Mouse (Mus musculus) urinary bladder, postnatal 4 days (tissue): ENCODE data around the gene Hpse.

Source experiments
- DNase-seq, 2 experiments: peaks; one replicate each; pipeline ENCODE4 v3.0.0; 2021 to 2022; ENCODE audit warnings: low spot score in 2 of 2

Hpse gene

DNA sequence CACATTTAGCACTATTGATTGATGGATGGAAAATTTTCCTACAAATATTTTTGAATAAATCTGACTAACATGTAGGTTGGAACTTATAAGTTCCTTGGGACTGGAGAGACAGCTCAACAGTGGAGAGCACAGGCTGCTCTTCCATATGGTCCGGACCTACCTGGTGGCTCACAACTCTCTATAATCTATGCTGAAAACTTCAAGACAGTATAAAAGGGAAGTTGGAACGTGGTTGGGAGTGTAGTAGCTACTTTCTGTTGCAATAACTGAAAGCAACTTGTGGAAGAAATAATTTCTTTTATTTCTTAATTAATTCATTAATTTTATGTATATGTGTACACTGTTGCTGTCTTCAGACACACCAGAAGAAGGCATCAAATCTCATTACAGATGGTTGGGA is 22.1 kb downstream of the Hpse start:
- DNase-seq: no peak

DNA sequence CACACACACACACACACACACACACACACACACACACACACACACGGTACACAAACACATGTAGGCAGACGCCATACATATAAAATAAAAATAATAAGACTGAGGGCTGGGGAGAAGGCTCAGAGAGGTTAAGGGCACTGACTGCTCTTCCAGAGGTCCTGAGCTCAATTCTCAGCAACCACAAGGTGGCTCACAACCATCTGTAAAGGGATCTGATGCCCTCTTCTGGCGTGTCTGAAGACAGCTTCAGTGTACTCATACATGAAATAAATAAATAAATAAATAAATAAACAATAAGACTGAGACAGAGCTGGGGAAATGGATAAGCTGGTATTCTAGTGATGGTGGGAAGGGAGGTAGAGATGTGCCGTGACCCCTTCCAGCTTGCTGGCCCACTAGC is 33.9 kb downstream of the Hpse start:
- no peak for DNase-seq

DNA sequence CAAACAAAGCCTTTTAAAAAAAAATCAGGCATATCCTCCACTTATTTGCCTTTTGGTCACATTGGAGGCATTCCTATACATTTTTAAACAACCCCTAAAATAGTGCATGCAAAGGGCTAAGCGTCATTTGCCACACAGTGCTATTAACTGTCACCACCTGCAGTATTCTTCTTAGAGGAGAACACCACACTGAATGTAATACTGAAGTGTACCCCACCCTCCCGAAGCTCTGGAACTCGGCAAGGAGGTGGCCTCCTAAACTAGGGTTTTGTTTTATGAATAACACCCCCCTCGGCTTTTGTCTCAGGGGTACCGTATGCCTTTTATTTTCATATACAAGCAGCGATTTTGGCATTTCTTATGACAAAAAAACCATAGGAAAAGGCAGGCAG is 39.0 kb downstream of the Hpse start:
- no peak for DNase-seq

DNA sequence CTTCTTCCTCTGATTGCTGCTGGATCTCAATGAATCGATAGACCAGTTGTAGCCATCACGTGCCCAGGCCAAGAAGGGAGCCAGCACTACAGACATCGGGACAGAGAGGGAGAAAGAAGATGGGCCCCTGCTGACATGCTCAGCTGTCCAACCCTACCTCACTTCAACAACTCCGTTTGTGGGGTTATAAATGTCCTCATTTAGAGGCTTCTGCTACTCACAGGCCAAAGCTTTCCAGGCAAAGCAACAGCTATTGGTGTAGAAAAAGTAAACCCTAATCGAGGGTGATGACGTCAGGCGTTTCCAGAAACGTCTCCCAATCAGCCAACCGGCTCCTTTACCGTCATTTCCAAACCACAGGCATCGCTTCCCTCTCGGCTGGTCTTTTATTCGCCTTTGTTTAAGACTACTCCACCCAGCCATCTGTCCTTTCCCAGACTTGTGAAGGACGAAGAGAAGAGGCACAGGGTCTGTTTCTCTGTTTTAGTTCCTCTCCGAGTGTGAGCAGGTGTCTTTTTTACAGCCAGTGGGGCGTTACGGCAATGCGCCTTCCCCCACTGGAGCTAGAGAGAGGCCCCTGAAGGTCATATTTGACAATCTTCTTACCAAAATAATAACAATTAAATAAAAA is 39.5 kb downstream of the Hpse start:
- DNase-seq: no peak

DNA sequence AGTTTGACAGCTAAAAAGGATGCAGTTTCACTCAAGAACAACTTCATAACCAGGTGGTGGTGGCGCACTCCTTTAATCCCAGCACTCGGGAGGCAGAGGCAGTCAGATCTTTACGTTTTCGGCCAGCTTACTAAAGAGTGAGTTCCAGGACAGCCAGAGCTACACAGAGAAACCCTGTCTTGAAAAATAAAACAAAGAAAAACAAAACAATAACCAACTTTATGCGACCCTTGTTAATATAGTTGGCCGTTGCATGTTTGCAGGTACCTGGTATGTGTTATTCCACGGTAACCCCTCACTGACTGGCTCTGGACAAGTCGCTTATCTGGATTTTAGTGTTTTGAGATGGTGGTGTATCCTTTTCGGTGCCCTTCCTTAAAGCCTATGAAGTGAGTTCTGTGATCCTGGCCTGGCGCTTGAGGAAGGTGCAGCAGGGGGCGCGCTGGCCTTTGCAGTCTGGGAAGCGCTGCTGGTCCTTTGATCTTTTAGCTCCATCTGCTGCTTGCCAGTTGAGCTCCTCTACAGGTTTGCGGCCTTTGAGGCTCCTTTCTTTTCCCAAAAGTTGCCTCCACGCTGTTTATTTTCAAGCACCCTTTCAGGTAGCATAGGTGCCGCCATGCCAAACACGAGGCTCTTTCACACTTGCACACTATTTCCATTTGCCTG is 44.7 kb downstream of the Hpse start, which contains the start of gene Coq2:
Gene Coq2 (minus strand): TSS at position 430 of the 666 bp plus-strand sequence.
- DNase-seq: peak; percentile 64 to 79

DNA sequence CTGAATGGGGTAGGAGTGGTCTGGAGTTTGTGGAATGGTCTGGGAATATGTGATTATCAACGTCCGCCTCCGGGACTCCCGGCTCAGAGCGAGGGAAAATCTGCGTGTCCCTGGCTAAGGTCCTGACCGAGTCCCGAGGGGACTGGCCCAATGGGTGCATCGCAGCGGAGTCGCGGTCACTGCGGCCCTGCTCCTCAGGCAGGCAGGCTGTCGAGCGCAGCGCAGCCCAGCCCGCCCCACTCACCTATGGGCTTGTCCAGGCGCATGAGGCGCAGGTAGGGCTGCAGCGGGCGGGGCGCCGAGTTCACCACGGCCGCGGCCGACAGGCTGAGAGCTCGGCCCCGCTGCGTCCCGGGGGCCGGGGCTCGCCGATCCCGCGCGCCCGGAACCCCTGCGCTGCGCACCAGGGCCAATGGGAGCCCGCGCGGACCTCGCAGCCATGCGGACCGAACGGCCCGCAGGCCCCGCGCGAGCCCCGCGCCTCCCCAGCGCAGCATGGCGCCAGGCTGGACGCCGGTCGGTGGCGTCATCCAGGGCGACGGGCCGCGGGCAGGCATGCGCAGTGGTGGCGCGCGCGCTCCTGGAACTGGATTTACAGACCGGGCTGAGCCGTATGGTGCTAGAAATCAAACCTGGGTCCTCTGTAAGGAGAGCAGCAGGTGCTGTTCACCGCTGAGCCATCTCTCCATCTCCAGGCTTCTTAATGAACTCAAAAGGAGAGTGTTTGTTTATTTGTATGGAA is 45.6 kb downstream of the Hpse start:
- peak; percentile 85 to 88 for DNase-seq

DNA sequence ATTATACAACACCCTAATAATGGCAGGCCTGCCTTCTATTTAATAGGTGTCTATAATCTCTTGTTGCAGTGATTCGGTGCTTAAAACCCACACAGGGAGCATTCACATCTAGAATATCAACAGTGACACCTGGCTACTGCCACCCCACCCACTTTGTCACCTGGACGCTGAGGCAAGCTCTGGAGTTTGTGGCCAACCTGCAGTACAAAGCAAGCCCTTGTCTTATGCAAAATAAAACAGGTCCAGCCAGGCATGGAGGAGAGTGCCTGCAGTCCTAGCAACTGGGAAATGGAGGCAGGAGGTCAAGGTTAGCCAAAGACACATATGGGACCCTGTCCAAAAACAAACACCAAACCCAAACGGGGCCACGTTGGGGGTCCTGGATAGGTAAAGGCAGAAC is 47.1 kb downstream of the Hpse start:
- DNase-seq: no peak

DNA sequence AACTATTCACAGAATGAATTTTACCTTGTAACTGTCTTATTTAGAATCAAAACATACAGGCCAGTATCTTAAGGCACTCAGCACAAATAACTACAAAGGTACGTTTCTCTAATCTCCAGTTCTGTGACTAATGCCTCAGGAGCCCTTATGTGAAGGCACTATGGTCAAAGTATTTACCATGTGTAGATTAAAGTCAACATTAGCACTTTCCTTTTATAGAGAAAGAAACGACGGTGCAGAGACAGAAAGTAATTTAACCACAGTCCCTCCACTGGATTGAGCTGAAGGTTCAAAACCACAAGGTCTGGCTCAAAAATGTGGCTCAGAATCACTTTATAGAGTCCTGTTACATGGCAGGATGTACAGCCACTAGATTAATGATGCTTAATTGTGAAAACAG is 47.6 kb downstream of the Hpse start:
- DNase-seq: no peak

DNA sequence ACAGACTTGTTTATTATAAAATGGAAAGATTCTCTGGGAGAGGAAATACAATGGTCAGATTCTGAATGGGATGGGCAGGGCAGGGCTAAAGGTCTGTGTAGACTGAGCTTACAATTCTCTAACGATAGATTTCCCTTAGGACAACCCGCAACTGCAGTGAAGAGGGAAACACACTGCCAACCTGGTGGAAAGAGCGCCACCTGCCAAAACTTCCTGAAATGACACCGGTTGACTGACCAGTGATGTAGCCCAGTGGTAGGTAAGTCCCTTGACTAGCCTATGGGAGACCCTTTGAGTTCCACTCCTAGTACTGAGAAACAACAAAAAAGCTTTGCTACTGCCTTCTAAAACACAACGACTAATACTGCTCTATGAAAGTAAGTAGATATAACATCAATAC is 48.1 kb downstream of the Hpse start:
- no peak for DNase-seq

DNA sequence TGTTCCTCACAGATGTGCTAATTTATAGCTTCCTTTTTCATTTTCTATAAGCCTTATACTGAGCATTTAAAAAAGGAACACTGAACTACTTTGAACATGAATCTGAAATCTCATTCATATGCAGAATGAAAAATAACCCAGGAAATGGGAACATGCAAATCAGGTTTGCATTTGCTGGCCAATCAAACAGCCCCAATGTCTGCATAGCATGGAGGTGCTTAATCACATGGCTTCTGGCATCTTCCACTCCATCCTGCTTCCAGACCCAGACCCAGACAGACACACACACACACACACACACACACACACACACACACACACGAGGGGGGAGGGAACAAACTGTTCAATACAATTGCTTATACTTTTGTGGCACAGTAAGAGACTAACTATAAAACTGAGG is 52.6 kb downstream of the Hpse start:
- no peak for DNase-seq

DNA sequence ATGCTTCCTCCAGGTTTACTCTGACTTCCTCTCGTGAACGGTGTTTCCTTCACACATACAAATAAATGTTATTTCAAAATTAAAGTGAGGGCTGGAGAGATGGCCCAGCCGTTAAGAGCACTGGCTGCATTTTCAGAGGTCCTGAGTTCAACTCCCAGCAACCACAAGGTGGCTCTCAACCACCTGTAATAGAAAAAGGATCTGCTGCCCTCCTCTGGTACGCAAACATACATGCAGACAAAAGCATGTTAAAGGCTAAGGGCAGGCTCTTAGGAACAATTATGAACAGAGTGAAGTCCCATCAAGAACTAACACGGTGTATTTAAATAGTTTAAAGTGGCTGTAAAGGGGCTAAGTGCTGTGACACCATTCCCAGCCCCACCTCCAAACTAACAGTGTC is 55.7 kb downstream of the Hpse start:
- no peak for DNase-seq

DNA sequence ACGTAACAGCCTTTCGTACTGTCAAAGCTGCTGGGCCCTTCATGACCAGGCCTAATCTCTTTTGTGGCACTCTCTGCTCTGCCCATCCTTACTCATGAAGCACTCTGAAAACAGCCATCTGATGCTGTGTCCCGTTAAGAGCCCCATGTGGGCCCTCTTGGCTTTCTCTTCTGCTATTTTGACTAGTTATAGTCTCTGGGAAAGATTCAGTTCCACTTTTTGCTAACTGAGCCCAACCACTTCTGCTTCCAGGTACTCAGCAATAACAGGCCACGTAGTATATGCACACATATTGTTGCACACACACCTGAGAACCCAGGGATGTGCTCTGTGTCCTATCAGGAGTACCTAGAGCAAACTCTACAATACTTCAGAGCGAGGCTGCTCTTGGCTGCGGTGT is 56.5 kb downstream of the Hpse start:
- no peak for DNase-seq

DNA sequence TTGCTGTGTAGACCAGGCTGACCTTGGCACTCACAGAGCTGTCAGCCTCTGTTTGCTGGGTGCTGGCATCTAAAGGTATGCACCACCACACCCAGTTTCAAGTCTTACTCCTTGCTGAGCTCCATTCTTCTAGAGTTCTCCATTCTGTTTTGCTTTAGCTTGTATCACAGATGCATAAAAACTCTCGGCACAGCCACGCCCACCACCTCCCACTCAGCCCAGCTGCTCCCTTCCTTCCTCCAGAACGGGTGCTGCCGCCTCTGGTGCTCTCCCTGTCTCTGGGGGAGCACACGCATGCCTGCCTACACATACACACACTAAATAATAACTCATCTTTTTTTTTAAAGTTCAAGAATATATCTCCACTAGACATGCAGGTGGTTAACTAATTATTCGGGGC is 61.1 kb downstream of the Hpse start:
- DNase-seq: no peak

DNA sequence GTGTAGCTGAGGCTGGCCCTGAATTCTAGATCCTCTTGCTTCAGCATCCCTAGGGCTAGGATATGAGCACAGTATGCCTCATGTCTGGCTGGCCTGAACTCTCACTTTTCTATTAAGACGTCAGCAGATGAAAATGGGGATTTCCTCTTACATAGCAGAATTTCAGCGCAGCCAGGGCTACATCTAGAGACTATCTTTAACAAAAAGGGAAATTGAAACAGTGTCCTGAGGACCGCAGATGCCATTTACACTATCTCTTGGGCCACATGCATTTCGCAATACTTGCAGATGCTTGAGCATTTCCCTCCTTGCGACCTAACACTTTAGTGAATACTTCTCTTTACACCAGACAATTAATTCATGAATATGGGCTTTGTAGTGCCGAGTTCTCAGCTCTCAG is 63.2 kb downstream of the Hpse start:
- DNase-seq: no peak

DNA sequence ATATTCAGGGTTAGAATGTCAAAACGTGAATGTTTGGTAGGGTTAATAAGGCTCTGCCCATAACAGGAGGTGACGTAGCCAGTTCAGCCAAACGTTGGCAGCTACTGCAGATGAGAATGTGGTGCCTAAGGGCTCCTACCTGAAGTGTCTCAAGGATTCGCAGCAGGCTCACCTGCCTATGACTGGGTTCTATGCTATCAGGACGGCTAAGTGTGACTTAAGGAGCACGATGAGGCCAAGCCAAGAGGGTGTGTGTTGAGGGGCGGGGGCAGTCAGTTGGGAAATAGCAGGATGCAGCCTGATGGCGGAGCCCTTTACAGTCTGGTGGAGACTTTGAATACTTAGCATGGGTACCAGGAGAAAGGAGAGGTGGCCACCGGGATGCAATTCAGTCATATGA is 67.2 kb downstream of the Hpse start:
- DNase-seq: no peak

DNA sequence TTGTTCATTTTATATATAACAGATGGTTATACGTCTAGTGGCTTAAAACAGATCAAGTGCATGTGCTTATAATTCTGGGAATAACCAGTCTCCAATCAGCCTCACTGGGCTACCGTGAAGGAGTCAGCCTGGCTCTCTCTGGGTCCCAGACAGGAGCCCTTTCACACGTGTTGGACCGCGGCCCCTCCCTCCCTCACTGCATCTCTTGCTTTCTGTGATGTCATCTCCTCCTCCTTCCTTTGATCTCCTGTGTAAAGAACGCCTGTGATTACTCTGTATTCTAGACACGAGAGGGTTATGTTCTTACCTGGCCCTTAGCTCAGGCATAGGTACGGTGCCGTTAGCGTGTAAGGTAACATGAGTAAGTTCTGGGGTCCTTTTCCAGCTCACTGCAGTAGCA is 68.0 kb downstream of the Hpse start:
- DNase-seq: no peak

DNA sequence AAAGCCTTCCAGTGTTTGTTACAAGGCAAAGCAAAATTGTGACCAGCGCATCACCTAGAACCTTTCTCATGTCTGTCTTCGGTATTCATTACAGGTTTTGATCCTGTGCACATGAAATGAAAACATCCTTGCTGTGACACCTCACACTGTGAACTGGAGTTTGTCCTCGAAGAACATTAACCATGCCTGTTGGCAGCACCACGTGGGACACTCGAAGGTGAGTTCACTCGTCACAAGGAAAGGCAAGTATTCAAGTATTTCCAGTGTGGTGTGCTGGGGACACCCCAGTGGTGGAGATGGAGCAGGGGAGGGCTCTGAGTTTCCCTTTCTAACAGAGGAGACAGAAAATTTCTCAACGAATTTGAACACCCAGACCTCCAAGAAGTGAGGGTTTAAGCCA is 68.5 kb downstream of the Hpse start:
- no peak for DNase-seq

DNA sequence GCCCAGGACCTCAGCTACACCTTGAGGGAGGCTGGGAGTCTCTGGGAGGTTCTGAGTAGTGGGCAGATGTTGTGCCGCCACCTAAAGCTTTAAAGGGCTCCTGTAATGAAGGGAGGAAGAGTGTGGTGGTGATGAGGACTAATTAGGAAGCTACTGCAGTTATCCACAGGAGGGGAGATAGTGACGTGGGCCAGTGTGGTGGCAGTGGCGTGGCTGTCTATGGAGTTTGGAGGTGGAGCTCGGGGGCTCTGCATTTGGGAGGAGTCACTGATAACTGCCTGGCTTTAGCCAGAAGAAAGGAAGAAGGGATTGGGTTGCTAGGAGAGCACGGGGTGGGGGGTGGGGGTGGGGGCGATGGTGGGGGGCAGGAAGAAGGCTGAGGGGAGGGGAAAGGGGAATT is 71.0 kb downstream of the Hpse start:
- no peak for DNase-seq

DNA sequence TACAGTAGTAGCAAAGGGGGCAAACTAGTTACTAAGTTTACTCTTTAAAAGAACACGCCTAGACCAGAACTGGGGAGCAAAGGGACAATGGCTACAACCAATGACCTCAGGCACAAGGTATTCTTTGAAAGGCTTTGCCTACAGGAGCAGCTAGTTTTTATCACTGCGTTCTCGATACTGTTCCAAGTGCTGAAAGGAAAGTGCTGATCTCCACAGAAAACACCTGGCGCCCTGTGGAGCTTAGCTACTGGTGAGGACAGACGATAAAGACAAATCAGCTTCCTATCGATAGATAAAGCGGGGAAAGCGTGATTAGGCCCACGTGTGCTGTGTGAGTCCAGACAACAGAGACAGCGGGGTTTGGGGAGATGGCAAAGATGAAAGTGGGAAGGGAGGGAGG is 71.5 kb downstream of the Hpse start:
- DNase-seq: no peak

DNA sequence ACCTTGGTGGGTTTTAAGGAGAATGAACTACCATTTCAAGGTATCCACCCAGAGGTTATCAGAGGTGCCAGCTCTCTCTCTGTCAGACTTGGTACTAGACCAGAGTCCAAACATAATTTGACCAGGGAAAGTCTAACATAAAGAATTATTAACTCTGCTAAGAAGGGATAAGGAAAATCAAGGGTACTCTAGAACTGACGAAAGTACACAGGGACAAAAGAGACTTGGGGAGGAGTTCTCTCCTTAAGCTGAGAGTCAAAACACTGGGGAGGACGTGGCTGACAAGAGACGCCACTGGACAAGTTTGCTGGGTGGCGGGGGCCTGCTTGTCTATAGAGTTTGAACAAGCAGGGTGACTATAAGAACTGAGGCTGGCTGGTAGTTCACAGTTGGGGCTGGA is 73.0 kb downstream of the Hpse start:
- no peak for DNase-seq

DNA sequence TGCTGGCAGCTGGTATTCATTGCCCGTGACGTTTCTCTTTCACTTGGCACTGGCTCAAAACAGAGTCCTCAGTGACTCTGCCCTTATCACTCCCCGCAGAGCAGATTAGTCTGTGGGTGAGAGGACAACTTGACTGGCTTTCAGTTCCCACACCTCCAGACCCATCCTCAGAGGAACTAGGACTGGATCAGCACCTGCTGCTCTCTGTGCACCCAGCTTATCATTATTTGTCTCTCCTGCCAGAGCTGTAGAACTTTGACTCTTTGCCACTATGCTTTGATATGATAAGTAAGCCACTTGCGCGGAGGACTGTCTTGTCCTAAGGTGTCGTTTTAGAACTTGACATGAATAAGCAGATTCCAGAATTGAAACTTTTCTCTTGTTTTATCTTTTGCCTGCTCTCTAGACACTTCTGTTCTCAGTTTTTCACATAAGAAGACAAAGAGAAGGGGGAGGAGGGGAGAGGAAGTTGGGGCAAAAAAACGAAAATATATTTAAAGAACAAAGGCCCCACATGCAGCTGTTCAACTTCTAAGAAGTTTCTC is 75.5 kb downstream of the Hpse start:
- DNase-seq: no peak

DNA sequence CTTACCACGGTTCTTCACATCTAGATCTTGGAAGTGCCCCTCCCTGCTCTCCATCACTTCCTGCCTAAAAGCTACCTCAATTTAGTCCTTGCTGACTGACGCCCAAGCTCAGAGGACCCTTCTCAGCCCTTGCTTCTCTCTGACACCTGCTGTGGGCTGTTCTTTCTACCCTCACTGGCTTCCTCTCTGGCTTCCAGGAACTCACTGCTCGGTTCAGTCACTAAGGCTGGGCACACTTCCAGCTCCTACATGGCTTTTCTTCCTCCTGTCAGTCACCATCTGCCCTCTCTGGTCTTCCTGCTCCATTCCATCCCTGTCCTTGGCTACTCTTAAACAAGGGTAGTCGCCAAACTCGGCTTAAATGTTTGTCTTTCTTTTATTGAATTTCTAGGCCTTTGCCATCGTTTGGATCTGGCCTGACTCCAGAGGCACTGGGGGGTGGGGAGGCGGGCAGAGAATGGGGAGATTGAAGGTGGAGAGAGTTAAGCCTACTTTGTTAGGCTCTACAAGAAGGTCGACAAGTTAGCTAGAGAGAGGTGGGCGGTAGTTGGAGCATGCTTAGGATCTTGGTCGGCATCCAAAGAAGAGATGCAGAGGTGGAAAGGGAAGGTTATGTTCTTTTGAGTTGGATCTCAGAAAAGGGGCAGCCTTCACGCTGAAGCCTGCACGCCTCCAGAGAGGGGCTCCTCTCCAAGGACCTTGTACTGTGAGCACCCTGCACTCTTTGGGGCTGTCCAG is 76.1 kb downstream of the Hpse start:
- DNase-seq: peak in 1 of 2 experiments; percentile 33
